8 mouse cellular contexts compared by ENCODE assay signal in the genomic region with DNA sequence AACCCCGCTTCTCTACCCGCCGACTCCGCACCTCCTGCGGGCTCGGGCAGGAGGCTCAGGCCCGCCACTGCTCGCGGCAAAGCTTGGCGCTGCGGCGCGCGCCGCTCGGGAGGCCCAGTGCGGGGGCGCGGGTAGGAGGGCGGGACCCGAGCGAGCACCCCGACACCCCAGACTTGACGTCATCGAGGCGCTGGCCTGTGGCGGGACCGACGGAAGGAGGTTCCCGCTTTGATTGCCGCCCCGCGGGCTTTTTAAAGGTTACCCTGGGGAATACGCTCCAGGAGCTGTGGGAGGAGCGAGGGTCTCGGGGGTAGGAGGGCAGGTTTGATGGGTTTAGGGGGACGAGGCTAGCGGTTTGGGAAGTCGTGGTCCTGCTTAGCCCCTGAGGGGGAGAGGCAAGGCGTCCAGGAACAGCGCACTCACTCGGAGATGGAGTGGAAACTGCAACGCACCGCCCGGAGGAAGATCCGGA. TPM values are rescaled to one million over a fixed set of nuclear protein-coding genes. Genes with fewer than 3 reads are reported as not detected.
A peak's percentile ranks its signal among the peaks of the same experiment; 100 is the strongest.
DNase-seq lines count a peak whose midpoint lies in the region; ATAC-seq and TF ChIP-seq lines count a peak whose summit lies in the region.

A gene (plus strand): TSS at position 162 of the 472 bp plus-strand sequence.

- H3K27me3 ChIP-seq in Patski: peaks cover 2% of the 10 kb centered on the region
- peaks cover 20% of the 10 kb centered on the region for H3K27me3 ChIP-seq in forebrain, embryonic 15.5 days
- peaks cover 27% of the 10 kb centered on the region for H3K27me3 ChIP-seq in hindbrain, embryonic 11.5 days (ENCODE audit: control insufficient read depth, insufficient read depth, low read length)
- peaks cover 16% of the 10 kb centered on the region for H3K27me3 ChIP-seq in limb, embryonic 11.5 days (ENCODE audit: control insufficient read depth, insufficient read depth, low read length)
- peaks cover 57% of the 10 kb centered on the region for H3K27me3 ChIP-seq in midbrain, embryonic 10.5 days (ENCODE audit: low read depth, poor library complexity, severe bottlenecking)

- in situ Hi-C loops in Patski (cut with MboI; ENCODE audit: low pct_unique_long_range_greater_than_20kb): loop anchor here (5.0 kb wide), 3 partner anchors 48 to 363 kb away; a partner anchor contains a TSS

- peaks cover 32% of the 10 kb centered on the region for H3K4me1 ChIP-seq in forebrain, embryonic 15.5 days
- peaks cover 7% of the 10 kb centered on the region for H3K4me1 ChIP-seq in hindbrain, embryonic 11.5 days (replicated peaks; ENCODE audit: control insufficient read depth, insufficient read depth, low read length)
- H3K4me1 ChIP-seq in limb, embryonic 11.5 days (ENCODE audit: control insufficient read depth, insufficient read depth, low read length): peaks cover 6% of the 10 kb centered on the region
- H3K4me1 ChIP-seq in midbrain, embryonic 10.5 days: peaks cover 38% of the 10 kb centered on the region

- peak within 1 kb of the TSS; percentile 6; the same call in 1 of the 2 replicates for H3K27ac ChIP-seq in forebrain, embryonic 15.5 days (replicated peaks)
- no peak within 1 kb of the TSS for H3K27ac ChIP-seq in hindbrain, embryonic 11.5 days (ENCODE audit: low read depth, low read length)
- H3K27ac ChIP-seq in limb, embryonic 11.5 days (replicated peaks; ENCODE audit: low read depth, low read length): no peak within 1 kb of the TSS
- peak within 1 kb of the TSS; percentile 53; the same call in 1 of the 2 replicates for H3K27ac ChIP-seq in midbrain, embryonic 10.5 days (replicated peaks)

- peak within 1 kb of the TSS; percentile 93 for H3K4me2 ChIP-seq in forebrain, embryonic 15.5 days (replicated peaks)
- H3K4me2 ChIP-seq in hindbrain, embryonic 11.5 days (replicated peaks; ENCODE audit: low read depth, low read length): peak within 1 kb of the TSS; percentile 97
- peak within 1 kb of the TSS; percentile 81 for H3K4me2 ChIP-seq in limb, embryonic 11.5 days (ENCODE audit: low read depth, severe bottlenecking)

- CTCF ChIA-PET in Patski (lab: Charles Lee): interaction anchor here (3.1 kb wide), 1 partner anchor 107 kb away, joined by 9 read pairs; a partner anchor contains a TSS

- H3K9ac ChIP-seq in forebrain, embryonic 15.5 days (replicated peaks): peak within 1 kb of the TSS; percentile 50
- H3K9ac ChIP-seq in hindbrain, embryonic 11.5 days (ENCODE audit: low read depth, low read length): peak within 1 kb of the TSS; percentile 47
- H3K9ac ChIP-seq in limb, embryonic 11.5 days (ENCODE audit: low read length): peak within 1 kb of the TSS; percentile 34; the same call in 1 of the 2 replicates

- peak within 1 kb of the TSS; percentile 52 for H3K4me3 ChIP-seq in forebrain, embryonic 15.5 days
- peak within 1 kb of the TSS; percentile 50 for H3K4me3 ChIP-seq in hindbrain, embryonic 11.5 days (ENCODE audit: low read depth, low read length)
- H3K4me3 ChIP-seq in limb, embryonic 11.5 days (ENCODE audit: low read depth, low read length): peak within 1 kb of the TSS; percentile 45
- H3K4me3 ChIP-seq in midbrain, embryonic 10.5 days: peak within 1 kb of the TSS; percentile 59

- no peaks in the 10 kb centered on the region for H3K9me3 ChIP-seq in forebrain, embryonic 15.5 days
- H3K9me3 ChIP-seq in hindbrain, embryonic 11.5 days (ENCODE audit: control insufficient read depth, low read length): no peaks in the 10 kb centered on the region
- no peaks in the 10 kb centered on the region for H3K9me3 ChIP-seq in limb, embryonic 11.5 days (ENCODE audit: control insufficient read depth, low read length)
- no peaks in the 10 kb centered on the region for H3K9me3 ChIP-seq in midbrain, embryonic 10.5 days (replicated peaks)

- H3K36me3 ChIP-seq in forebrain, embryonic 15.5 days: no peaks in the 10 kb centered on the region
- no peaks in the 10 kb centered on the region for H3K36me3 ChIP-seq in hindbrain, embryonic 11.5 days (ENCODE audit: control insufficient read depth, insufficient read depth, low read length)
- no peaks in the 10 kb centered on the region for H3K36me3 ChIP-seq in limb, embryonic 11.5 days (ENCODE audit: control insufficient read depth, insufficient read depth, low read length)
- H3K36me3 ChIP-seq in midbrain, embryonic 10.5 days: no peaks in the 10 kb centered on the region

- under 1% methylated on average over 46 of the region's 46 CpGs for WGBS in forebrain, embryonic 15.5 days
- under 1% methylated on average over 46 of the region's 46 CpGs for WGBS in hindbrain, embryonic 11.5 days
- WGBS in limb, embryonic 11.5 days: under 1% methylated on average over 46 of the region's 46 CpGs
- under 1% methylated on average over 46 of the region's 46 CpGs for WGBS in midbrain, embryonic 10.5 days

- ATAC-seq in Patski: peak; percentile 37
- ATAC-seq in forebrain, embryonic 15.5 days (replicated peaks): peak; percentile 34
- ATAC-seq in hindbrain, embryonic 11.5 days (ENCODE audit: low FRiP score): peak; percentile 43
- ATAC-seq in limb, embryonic 11.5 days (ENCODE audit: insufficient number of reproducible peaks, low FRiP score, low TSS enrichment, low read depth): no peak

- POLR2A ChIA-PET in Patski (lab: Charles Lee): no interaction called here

- no peak for DNase-seq in Patski (ENCODE audit: low read depth, low spot score)
- peak; percentile 16 for DNase-seq in cerebellum, adult 11 months
- peak; percentile 62 for DNase-seq in hindbrain, embryonic 11.5 days (ENCODE audit: low spot score)
- DNase-seq in limb, embryonic 11.5 days (ENCODE audit: low spot score): peak; percentile 66
- DNase-seq in midbrain, embryonic 10.5 days (ENCODE audit: low spot score): peak; percentile 61
- peak; percentile 27 for DNase-seq in right cerebral cortex, postnatal 4 days
- no peak for DNase-seq in adipocyte (ENCODE audit: low spot score)

- TF ChIP-seq CTCF in Patski (IDR thresholded peaks at IDR 0.05): no peak

RNA-seq across cellular contexts. Expression of the gene that starts here (rescaled TPM):
- polyA plus RNA-seq in Patski (2021): not detected
- polyA plus RNA-seq in forebrain, embryonic 15.5 days (2015; fragmentation: Nextera tagmentation; extraction: Ambion mirVana): 0.52 and 0.64 TPM in 2 replicates
- 0.92 and 2.1 TPM in 2 replicates for polyA plus RNA-seq in hindbrain, embryonic 11.5 days (2014; fragmentation: Nextera tagmentation; extraction: Ambion mirVana)
- polyA plus RNA-seq in limb, embryonic 11.5 days (2014; fragmentation: Nextera tagmentation; extraction: Ambion mirVana): not detected in 2 replicates
- 0.17 TPM in 1 of 2 replicates, not detected in the other for polyA plus RNA-seq in midbrain, embryonic 10.5 days (2016; fragmentation: Nextera tagmentation; extraction: Ambion mirVana)

Comparison
In these comparisons a context has a peak if more than half of its experiments do, and no peak if none do; other contexts are left out.
1. Peak in ATAC-seq in Patski; RNA of the gene not detected or under 1 TPM.
2. Peak in ATAC-seq, H3K4me3 ChIP-seq, H3K27ac ChIP-seq, H3K9ac ChIP-seq and H3K4me2 ChIP-seq in forebrain, embryonic 15.5 days; RNA of the gene not detected or under 1 TPM.
3. Peak in DNase-seq, H3K4me3 ChIP-seq, H3K9ac ChIP-seq and H3K4me2 ChIP-seq in limb, embryonic 11.5 days; RNA of the gene not detected or under 1 TPM.
4. Peak in DNase-seq, H3K4me3 ChIP-seq and H3K27ac ChIP-seq in midbrain, embryonic 10.5 days; RNA of the gene not detected or under 1 TPM.
5. DNase-seq: peak in cerebellum, adult 11 months (single experiment), hindbrain, embryonic 11.5 days (single experiment) and right cerebral cortex, postnatal 4 days (single experiment); none in Patski (single experiment) and adipocyte (single experiment).
6. Peak in every context shown above with its lines, with median percentiles within 50 percentile points of each other: H3K4me2 ChIP-seq, H3K4me3 ChIP-seq and H3K9ac ChIP-seq.